Mouse (Mus musculus) liver, embryonic 16.5 days (tissue): ENCODE measurements around the gene Spp1. TPM values are rescaled to one million over a fixed set of nuclear protein-coding genes. Genes with fewer than 3 reads are reported as not detected.

ENCODE experiments used
- ATAC-seq: fragments of 200-750 bp; cut with Nextera tagmentation; 2 replicates; pipeline ENCODE4 v1.8.0; 2017; ENCODE audit warnings: low read depth, mild to moderate bottlenecking, moderate number of reproducible peaks, moderate library complexity
- H3K27ac ChIP-seq: fragments of 300-500 bp; sonication (generic); 2 replicates; pipeline ENCODE4 v1.5.1; 2014; ENCODE audit warnings: mild to moderate bottlenecking, low read length
- H3K27me3 ChIP-seq: fragments of 300-500 bp; sonication (generic); 2 replicates; pipeline ENCODE4 v1.6.1; 2014; ENCODE audit warnings: low read depth, low read length, mixed read lengths; ENCODE audit not compliant: control insufficient read depth, insufficient read depth
- H3K36me3 ChIP-seq: fragments of 300-500 bp; sonication (generic); 2 replicates; pipeline ENCODE4 v1.6.1; 2014; ENCODE audit warnings: mild to moderate bottlenecking; ENCODE audit not compliant: control insufficient read depth, insufficient read depth
- H3K4me1 ChIP-seq: fragments of 300-500 bp; sonication (generic); 2 replicates; pipeline ENCODE4 v1.6.1; 2014; ENCODE audit warnings: low read depth, low read length, mixed read lengths; ENCODE audit not compliant: control insufficient read depth
- H3K4me2 ChIP-seq: fragments of 300-500 bp; sonication (generic); 2 replicates; pipeline ENCODE4 v1.6.1; 2014; ENCODE audit warnings: low read depth, low read length, mixed read lengths
- H3K4me3 ChIP-seq: fragments of 300-500 bp; sonication (generic); 2 replicates; pipeline ENCODE4 v1.5.1; 2014; ENCODE audit warnings: low read depth, mild to moderate bottlenecking, low read length
- H3K9ac ChIP-seq: fragments of 300-500 bp; sonication (generic); 2 replicates; pipeline ENCODE4 v1.6.1; 2014; ENCODE audit warnings: low read depth, low read length
- H3K9me3 ChIP-seq: fragments of 300-500 bp; sonication (generic); replicated peaks from 2 replicates; pipeline ENCODE4 v1.6.1; 2016; ENCODE audit warnings: low read length; ENCODE audit not compliant: control insufficient read depth
- WGBS: fragments of 180-500 bp; shearing (Covaris S2); extraction: QIAGEN DNeasy Blood & Tissue Kit; methylation state at CpG from one replicate; pipeline ENCODE4 v1.1.7; 2014; ENCODE audit not compliant: insufficient replicate concordance; 5-methylcytosine and 5-hydroxymethylcytosine counted together
- polyA plus RNA-seq: library from polyadenylated mRNA; unstranded; fragments of >200 nt; fragmentation: Nextera tagmentation; extraction: Ambion mirVana; gene quantifications from 2 replicates; pipeline ENCODE4 v1.2.1, GENCODE M21; 2015

The Spp1 gene
- polyA plus RNA-seq, 1 experiment from 2014 or later: 24.9 TPM

DNA sequence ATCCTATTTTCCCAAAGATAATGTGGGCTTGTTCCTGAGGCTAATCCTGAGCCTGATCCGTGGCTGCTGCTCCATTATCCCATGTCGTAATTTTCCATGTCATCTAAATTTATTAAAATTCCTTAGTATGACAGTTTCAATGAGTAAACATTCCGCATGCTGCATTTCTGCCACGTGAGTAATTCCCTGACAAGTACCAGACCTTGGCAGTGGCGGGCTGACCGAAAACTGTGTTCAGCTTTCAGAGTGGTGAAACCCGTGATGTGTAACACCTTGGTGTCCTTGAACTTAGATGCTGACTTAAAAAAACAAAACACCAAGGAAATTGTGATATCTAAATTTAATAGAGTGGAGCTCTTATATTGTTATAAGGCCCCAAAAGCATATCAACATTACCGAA lies 30.4 kb downstream of the Spp1 start:
- H3K27ac ChIP-seq: no peak overlapping the region
- no peak for ATAC-seq
- H3K4me1 ChIP-seq: no peaks in the 10 kb centered on the region
- WGBS: 72% methylated on average over 8 of the region's 8 CpGs
- H3K4me2 ChIP-seq: no peak overlapping the region
- H3K4me3 ChIP-seq: no peak overlapping the region
- no peaks in the 10 kb centered on the region for H3K36me3 ChIP-seq
- peaks cover 2% of the 10 kb centered on the region for H3K27me3 ChIP-seq
- no peaks in the 10 kb centered on the region for H3K9me3 ChIP-seq
- no peak overlapping the region for H3K9ac ChIP-seq

DNA sequence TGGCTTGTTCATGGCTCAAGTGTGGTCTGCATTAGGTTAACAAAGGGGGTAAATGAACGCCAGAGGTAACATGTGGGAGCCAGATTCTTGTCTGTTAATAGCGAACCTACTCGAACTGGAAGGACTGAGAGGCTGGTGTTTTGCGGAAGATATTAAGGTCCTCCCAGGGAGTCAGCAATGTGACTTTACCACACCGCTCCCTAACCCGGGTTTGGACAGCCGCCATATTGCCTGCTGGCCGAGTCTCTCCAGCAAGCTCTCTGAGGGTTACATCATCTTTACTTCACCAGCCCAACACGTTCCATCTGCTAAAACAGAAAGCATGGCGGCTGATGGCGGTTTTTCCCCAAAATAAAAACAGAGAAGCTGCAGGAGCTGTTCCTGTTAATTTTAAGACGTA lies 30.8 kb downstream of the Spp1 start:
- ATAC-seq: no peak
- Histone ChIP-seq H3K9ac (no peak overlapping the region), H3K4me3 (no peak overlapping the region), H3K27ac (no peak overlapping the region), H3K36me3 (no peaks in the 10 kb centered on the region), H3K27me3 (no peaks in the 10 kb centered on the region), H3K9me3 (no peaks in the 10 kb centered on the region), H3K4me1 (no peaks in the 10 kb centered on the region), H3K4me2 (no peak overlapping the region)
- WGBS: 76% methylated on average over 12 of the region's 12 CpGs

DNA sequence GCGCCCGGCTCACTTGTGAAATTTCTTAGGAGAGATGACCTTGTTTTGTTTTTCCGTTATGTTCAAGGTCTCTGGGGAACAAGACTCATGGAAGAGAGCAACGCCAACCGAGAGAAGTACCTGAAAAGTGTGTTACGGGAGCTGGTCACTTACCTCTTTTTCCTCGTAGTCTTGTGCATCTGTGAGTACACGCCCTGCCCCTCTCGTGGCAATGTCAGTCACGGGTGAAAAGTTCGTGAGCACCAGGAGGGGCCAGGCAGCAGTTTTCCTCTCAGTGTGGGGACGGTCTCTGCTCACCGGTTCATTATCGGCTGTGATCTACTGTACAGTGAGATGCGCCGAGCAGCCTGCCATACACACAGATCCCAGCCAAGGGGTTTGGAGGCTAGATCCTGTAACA lies 31.9 kb downstream of the Spp1 start:
- H3K4me1 ChIP-seq: no peaks in the 10 kb centered on the region
- H3K4me2 ChIP-seq: no peak overlapping the region
- no peak for ATAC-seq
- no peaks in the 10 kb centered on the region for H3K36me3 ChIP-seq
- H3K9me3 ChIP-seq: no peaks in the 10 kb centered on the region
- no peaks in the 10 kb centered on the region for H3K27me3 ChIP-seq
- H3K9ac ChIP-seq: no peak overlapping the region
- no peak overlapping the region for H3K4me3 ChIP-seq
- 81% methylated on average over 16 of the region's 16 CpGs for WGBS
- no peak overlapping the region for H3K27ac ChIP-seq

DNA sequence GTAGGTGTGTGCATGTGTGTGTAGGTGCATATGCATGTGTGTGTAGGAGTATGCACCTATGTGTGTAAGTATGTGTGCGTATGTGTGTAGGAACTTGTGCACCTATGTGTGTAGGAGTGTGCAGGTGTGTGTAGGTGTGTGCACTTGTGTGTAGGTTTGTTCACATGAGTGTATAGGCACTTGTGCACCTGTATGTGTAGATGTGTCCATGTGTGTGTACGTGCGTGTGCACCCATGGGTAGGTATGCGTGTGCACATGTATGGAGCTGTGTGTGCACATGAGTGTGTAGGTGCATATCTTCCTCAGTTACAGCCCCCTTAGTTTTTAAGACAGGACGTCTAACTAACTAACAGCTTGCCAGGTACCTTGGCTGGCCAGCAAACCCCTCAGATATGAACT lies 33.7 kb downstream of the Spp1 start:
- no peak overlapping the region for H3K4me3 ChIP-seq
- no peak for ATAC-seq
- no peaks in the 10 kb centered on the region for H3K36me3 ChIP-seq
- WGBS: 64% methylated on average over 5 of the region's 5 CpGs
- no peak overlapping the region for H3K9ac ChIP-seq
- H3K27me3 ChIP-seq: no peaks in the 10 kb centered on the region
- no peaks in the 10 kb centered on the region for H3K4me1 ChIP-seq
- H3K4me2 ChIP-seq: no peak overlapping the region
- H3K27ac ChIP-seq: no peak overlapping the region
- H3K9me3 ChIP-seq: no peaks in the 10 kb centered on the region

DNA sequence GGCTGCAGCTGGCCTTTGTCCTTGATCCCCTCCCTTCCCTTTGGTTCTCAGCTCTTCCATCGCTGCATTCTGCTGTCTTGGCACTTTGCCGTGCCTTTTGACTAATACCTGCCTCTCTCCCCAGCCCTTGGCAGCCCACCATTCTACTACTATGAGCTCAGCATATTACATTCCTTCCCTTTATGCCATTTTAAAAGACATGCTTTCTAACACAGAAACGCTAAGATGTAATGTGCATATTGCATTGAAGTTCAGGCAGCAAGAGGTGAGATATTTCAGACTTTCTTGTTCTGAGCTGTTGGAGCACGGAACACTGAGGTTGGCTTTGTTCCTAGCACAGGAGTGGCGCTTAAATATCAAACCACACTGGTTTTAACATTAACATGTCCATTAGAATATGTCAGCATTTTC lies 36.1 kb downstream of the Spp1 start:
- H3K4me2 ChIP-seq: no peak overlapping the region
- H3K27me3 ChIP-seq: no peaks in the 10 kb centered on the region
- H3K9me3 ChIP-seq: no peaks in the 10 kb centered on the region
- H3K27ac ChIP-seq: no peak overlapping the region
- 65% methylated on average over 5 of the region's 5 CpGs for WGBS
- no peak for ATAC-seq
- H3K36me3 ChIP-seq: no peaks in the 10 kb centered on the region
- H3K4me3 ChIP-seq: no peak overlapping the region
- no peak overlapping the region for H3K9ac ChIP-seq
- no peaks in the 10 kb centered on the region for H3K4me1 ChIP-seq

DNA sequence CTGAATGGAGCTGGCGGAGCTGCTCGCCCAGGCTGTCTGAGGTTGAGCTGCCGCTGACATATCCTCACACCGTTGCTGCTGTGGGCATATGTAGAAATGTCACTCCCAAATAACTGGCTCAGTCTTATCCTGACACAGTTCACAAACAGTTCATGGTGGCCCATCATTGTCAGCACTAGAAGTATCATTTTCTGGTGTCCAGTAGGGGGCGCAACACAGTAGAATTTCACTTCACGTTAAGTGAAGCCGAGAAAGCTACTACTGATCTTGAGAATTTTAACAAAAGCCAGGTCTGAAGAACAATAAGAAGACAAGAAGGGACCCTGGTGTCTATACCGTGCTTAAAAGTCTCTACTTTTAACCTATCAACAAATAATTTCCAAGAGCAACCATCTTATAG lies 37.5 kb downstream of the Spp1 start:
- Histone ChIP-seq H3K9me3 (no peaks in the 10 kb centered on the region), H3K27ac (no peak overlapping the region), H3K36me3 (no peaks in the 10 kb centered on the region), H3K4me3 (no peak overlapping the region), H3K4me2 (no peak overlapping the region), H3K4me1 (no peaks in the 10 kb centered on the region), H3K9ac (no peak overlapping the region), H3K27me3 (no peaks in the 10 kb centered on the region)
- WGBS: 80% methylated on average over 8 of the region's 8 CpGs
- no peak for ATAC-seq

DNA sequence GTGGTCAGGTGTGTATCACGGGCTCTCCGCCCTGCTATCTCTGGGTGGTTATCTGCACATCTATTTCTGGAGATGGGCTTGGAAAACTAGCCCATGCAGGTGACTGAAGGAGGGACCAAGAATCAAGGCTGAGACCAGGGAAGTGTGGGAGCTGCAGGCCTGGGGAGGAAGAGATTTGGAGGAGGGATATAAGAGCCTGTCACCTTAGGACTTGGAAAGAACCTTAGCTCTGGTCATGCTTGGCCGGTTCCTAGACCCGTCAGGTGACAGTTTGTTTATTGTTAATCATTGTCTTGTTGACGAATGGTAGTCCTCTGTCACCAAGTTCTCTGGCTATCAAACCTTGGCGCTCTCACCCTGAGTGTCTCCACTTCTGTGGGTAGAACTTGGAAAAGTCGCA lies 45.4 kb downstream of the Spp1 start:
- Histone ChIP-seq H3K4me2 (no peak overlapping the region), H3K36me3 (no peaks in the 10 kb centered on the region), H3K9ac (no peak overlapping the region), H3K4me1 (no peaks in the 10 kb centered on the region), H3K27me3 (no peaks in the 10 kb centered on the region), H3K27ac (no peak overlapping the region), H3K4me3 (no peak overlapping the region), H3K9me3 (no peaks in the 10 kb centered on the region)
- 63% methylated on average over 7 of the region's 7 CpGs for WGBS
- ATAC-seq: no peak

DNA sequence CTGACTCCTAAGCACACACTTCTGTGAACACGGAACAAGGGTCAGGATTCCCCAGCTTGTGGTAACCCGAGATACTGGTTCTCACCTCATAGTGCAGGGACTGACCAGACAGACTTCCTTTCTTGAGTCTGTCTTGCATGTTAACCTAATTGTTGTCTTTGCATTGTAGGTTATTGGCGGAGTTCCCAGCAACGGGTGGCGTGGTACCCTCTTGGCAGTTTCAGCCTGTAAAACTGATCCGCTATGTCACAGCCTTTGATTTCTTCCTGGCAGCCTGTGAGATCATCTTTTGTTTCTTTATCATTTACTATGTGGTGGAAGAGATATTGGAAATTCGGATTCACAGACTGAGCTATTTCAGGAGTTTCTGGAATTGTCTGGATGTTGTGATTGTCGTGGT lies 47.9 kb downstream of the Spp1 start:
- no peak for ATAC-seq
- Histone ChIP-seq H3K27ac (no peak overlapping the region), H3K4me1 (no peaks in the 10 kb centered on the region), H3K9ac (no peak overlapping the region), H3K9me3 (no peaks in the 10 kb centered on the region), H3K27me3 (no peaks in the 10 kb centered on the region), H3K36me3 (no peaks in the 10 kb centered on the region), H3K4me3 (no peak overlapping the region), H3K4me2 (no peak overlapping the region)
- WGBS: 57% methylated on average over 8 of the region's 8 CpGs
